Mouse (Mus musculus) MEL (cell line): ENCODE data around the gene Dock1. TPM values are rescaled to one million over a fixed set of nuclear protein-coding genes. Genes with fewer than 3 reads are reported as not detected.

ENCODE experiments used
- DNase-seq: peaks from one replicate; pipeline ENCODE4 v3.0.0; 2011; ENCODE audit warnings: low read depth, low spot score
- H3K27ac ChIP-seq: 2 replicates; pipeline ENCODE4 v1.5.1; 2012; ENCODE audit warnings: low read depth, mild to moderate bottlenecking, control low read depth, low read length, moderate library complexity; ENCODE audit not compliant: control insufficient read depth
- H3K27me3 ChIP-seq, 2 experiments: fragments of 150-350 bp in 1 of 2; sonication (generic) in 1 of 2; 2 replicates each; pipeline ENCODE4 v1.6.1; 2012; ENCODE audit warnings: low read length in 2 of 2, mild to moderate bottlenecking in 2 of 2, improper control_type of control experiment in 1 of 2, moderate library complexity in 1 of 2; ENCODE audit not compliant: insufficient read depth in 2 of 2, control insufficient read depth in 1 of 2
- H3K36me3 ChIP-seq, 2 experiments: 2 replicates each; pipeline ENCODE4 v1.6.1; 2012 to 2014; ENCODE audit warnings: low read length in 2 of 2, improper control_type of control experiment in 1 of 2, inconsistent platforms in 1 of 2, mild to moderate bottlenecking in 1 of 2; ENCODE audit not compliant: insufficient read depth in 2 of 2, control insufficient read depth in 1 of 2
- H3K4me1 ChIP-seq, 2 experiments: fragments of 150-350 bp in 1 of 2; sonication (generic) in 1 of 2; 2 replicates each; pipeline ENCODE4 v1.6.1; 2012; ENCODE audit warnings: low read length in 2 of 2, improper control_type of control experiment in 1 of 2, mild to moderate bottlenecking in 1 of 2; ENCODE audit not compliant: insufficient read depth in 2 of 2, control insufficient read depth in 1 of 2
- H3K4me3 ChIP-seq, 2 experiments: fragments of 150-350 bp in 1 of 2; sonication (generic) in 1 of 2; 2 replicates each; pipeline ENCODE4 v1.5.1; 2012; ENCODE audit warnings: low read depth in 2 of 2, low read length in 2 of 2, mild to moderate bottlenecking in 2 of 2, moderate library complexity in 2 of 2, control low read depth in 1 of 2, improper control_type of control experiment in 1 of 2; ENCODE audit not compliant: control insufficient read depth in 1 of 2, insufficient read depth in 1 of 2
- H3K79me2 ChIP-seq: 2 replicates; pipeline ENCODE4 v1.6.1; 2012; ENCODE audit warnings: mild to moderate bottlenecking, low read length, moderate library complexity; ENCODE audit not compliant: control insufficient read depth, poor library complexity, insufficient read depth
- H3K9ac ChIP-seq: 2 replicates; pipeline ENCODE4 v1.6.1; 2012; ENCODE audit warnings: low read depth, mild to moderate bottlenecking, control low read depth, low read length, moderate library complexity; ENCODE audit not compliant: control insufficient read depth, poor library complexity, severe bottlenecking
- H3K9me3 ChIP-seq: fragments of 150-350 bp; sonication (generic); replicated peaks from 2 replicates; pipeline ENCODE4 v1.6.1; 2012; ENCODE audit warnings: mild to moderate bottlenecking, low read length, improper control_type of control experiment, moderate library complexity; ENCODE audit not compliant: insufficient read depth
- BHLHE40 ChIP-seq: IDR thresholded peaks from 2 replicates; pipeline ENCODE4 v1.6.1; 2012; ENCODE audit warnings: low read depth, mild to moderate bottlenecking, inconsistent platforms, low read length, improper control_type of control experiment, borderline replicate concordance
- CHD2 ChIP-seq: IDR thresholded peaks from 2 replicates; pipeline ENCODE4 v1.6.1; 2011; ENCODE audit warnings: low read length, improper control_type of control experiment
- ETS1 ChIP-seq: IDR thresholded peaks from 2 replicates; pipeline ENCODE4 v1.6.1; 2012; ENCODE audit warnings: low read depth, mild to moderate bottlenecking, inconsistent platforms, low read length, improper control_type of control experiment, moderate library complexity
- GABPA ChIP-seq: IDR thresholded peaks from 2 replicates; pipeline ENCODE4 v1.6.1; 2012; ENCODE audit warnings: low read depth, mild to moderate bottlenecking, inconsistent platforms, low read length, improper control_type of control experiment, moderate library complexity
- GATA1 ChIP-seq: IDR thresholded peaks from 2 replicates; pipeline ENCODE4 v1.6.1; 2011; ENCODE audit warnings: low read depth, low read length, improper control_type of control experiment
- KAT2A ChIP-seq: conservative IDR thresholded peaks from 2 replicates; pipeline ENCODE4 v1.6.1; 2012; ENCODE audit warnings: low read depth, low read length, improper control_type of control experiment, inconsistent platforms
- MAX ChIP-seq: IDR thresholded peaks from 2 replicates; pipeline ENCODE4 v1.6.1; 2011; ENCODE audit warnings: low read length, improper control_type of control experiment
- MAZ ChIP-seq: IDR thresholded peaks from 2 replicates; pipeline ENCODE4 v1.6.1; 2012; ENCODE audit warnings: low read depth, mild to moderate bottlenecking, inconsistent platforms, low read length, improper control_type of control experiment
- MEF2A ChIP-seq: IDR thresholded peaks from 2 replicates; pipeline ENCODE4 v1.6.1; 2014; ENCODE audit warnings: low read depth, mild to moderate bottlenecking, inconsistent platforms, low read length, improper control_type of control experiment; ENCODE audit not compliant: poor library complexity, insufficient replicate concordance, severe bottlenecking; ENCODE audit errors: extremely low read depth
- MXI1 ChIP-seq: IDR thresholded peaks from 2 replicates; pipeline ENCODE4 v1.6.1; 2011; ENCODE audit warnings: mild to moderate bottlenecking, low read depth, low read length, improper control_type of control experiment
- MYC ChIP-seq: IDR thresholded peaks from 2 replicates; pipeline ENCODE4 v1.6.1; 2011; ENCODE audit warnings: low read depth, mild to moderate bottlenecking, low read length, improper control_type of control experiment, moderate library complexity
- NELFE ChIP-seq: IDR thresholded peaks from 2 replicates; pipeline ENCODE4 v1.6.1; 2011; ENCODE audit warnings: low read depth, low read length, improper control_type of control experiment
- NRF1 ChIP-seq: IDR thresholded peaks from 2 replicates; pipeline ENCODE4 v1.6.1; 2014; ENCODE audit warnings: low read depth, mild to moderate bottlenecking, inconsistent platforms, low read length, improper control_type of control experiment, moderate library complexity; ENCODE audit not compliant: poor library complexity, insufficient read depth, severe bottlenecking
- POLR2A ChIP-seq, 2 experiments: IDR thresholded peaks; 2 replicates each; pipeline ENCODE4 v1.6.1; 2011 to 2012; ENCODE audit warnings: low read length in 2 of 2, mild to moderate bottlenecking in 2 of 2, control low read depth in 1 of 2, improper control_type of control experiment in 1 of 2, low read depth in 1 of 2, moderate library complexity in 1 of 2; ENCODE audit not compliant: control insufficient read depth in 1 of 2, insufficient read depth in 1 of 2, poor library complexity in 1 of 2
- POLR2AphosphoS2 ChIP-seq: IDR thresholded peaks from 2 replicates; pipeline ENCODE4 v1.6.1; 2011; ENCODE audit warnings: low read length, improper control_type of control experiment
- RAD21 ChIP-seq: IDR thresholded peaks from 2 replicates; pipeline ENCODE4 v1.6.1; 2011; ENCODE audit warnings: mild to moderate bottlenecking, low read depth, low read length, improper control_type of control experiment
- SMC3 ChIP-seq: IDR thresholded peaks from 2 replicates; pipeline ENCODE4 v1.6.1; 2011; ENCODE audit warnings: low read depth, low read length, improper control_type of control experiment
- UBTF ChIP-seq: IDR thresholded peaks from 2 replicates; pipeline ENCODE4 v1.6.1; 2012; ENCODE audit warnings: low read depth, mild to moderate bottlenecking, inconsistent platforms, low read length, improper control_type of control experiment, moderate library complexity, borderline replicate concordance; ENCODE audit not compliant: insufficient read depth
- ZKSCAN1 ChIP-seq: IDR thresholded peaks from 2 replicates; pipeline ENCODE4 v1.6.1; 2012; ENCODE audit warnings: low read depth, mild to moderate bottlenecking, inconsistent platforms, low read length, improper control_type of control experiment, moderate library complexity
- ZMIZ1 ChIP-seq: IDR thresholded peaks from 2 replicates; pipeline ENCODE4 v1.6.1; 2012; ENCODE audit warnings: low read depth, mild to moderate bottlenecking, inconsistent platforms, low read length, improper control_type of control experiment, moderate library complexity
- ZNF384 ChIP-seq: IDR thresholded peaks from 2 replicates; pipeline ENCODE4 v1.6.1; 2012; ENCODE audit warnings: low read depth, mild to moderate bottlenecking, inconsistent platforms, low read length, improper control_type of control experiment
- polyA plus RNA-seq, 2 experiments: library from polyadenylated mRNA; stranded (reverse) in 1 of 2; unstranded in 1 of 2; fragments of >175 nt in 1 of 2; fragments of >200 nt in 1 of 2; gene quantifications; 2 replicates each; pipeline versions ENCODE4 v1.2.1 to v1.2.4; 2012; ENCODE audit warnings: low replicate concordance in 2 of 2, low read depth in 1 of 2; ENCODE audit not compliant: insufficient read length in 2 of 2, insufficient read depth in 1 of 2, missing spikeins in 1 of 2
- total RNA-seq: library from RNA; depleted of rRNA; stranded (reverse); fragments of 300-350 nt; gene quantifications from 2 replicates; pipeline ENCODE4 v1.2.3, GENCODE M21; 2012

Dock1 gene
- total and polyA plus RNA-seq, 3 experiments = not detected

- Histone ChIP-seq H3K9ac (no peak overlapping the region), H3K27ac (no peak overlapping the region), H3K27me3 (no peaks in the 10 kb centered on the region), H3K9me3 (no peaks in the 10 kb centered on the region), H3K79me2 (no peaks in the 10 kb centered on the region), H3K4me1 (no peaks in the 10 kb centered on the region)
- no peak for TF ChIP-seq POLR2AphosphoS2
- no peak for TF ChIP-seq KAT2A
- TF ChIP-seq ETS1 = no peak
- no peak for TF ChIP-seq ZMIZ1
- no peak for TF ChIP-seq CHD2
- TF ChIP-seq BHLHE40 = no peak
- TF ChIP-seq NRF1 = no peak
- TF ChIP-seq, all 39 proteins: peak for 0
- H3K4me3 ChIP-seq = no peak overlapping the region
- H3K36me3 ChIP-seq = no peaks in the 10 kb centered on the region
- no peak for DNase-seq
These were observed 439.9 kb downstream of the Dock1 start for GRCm38 (mm10) chr7:135110307-135110706.

DNA sequence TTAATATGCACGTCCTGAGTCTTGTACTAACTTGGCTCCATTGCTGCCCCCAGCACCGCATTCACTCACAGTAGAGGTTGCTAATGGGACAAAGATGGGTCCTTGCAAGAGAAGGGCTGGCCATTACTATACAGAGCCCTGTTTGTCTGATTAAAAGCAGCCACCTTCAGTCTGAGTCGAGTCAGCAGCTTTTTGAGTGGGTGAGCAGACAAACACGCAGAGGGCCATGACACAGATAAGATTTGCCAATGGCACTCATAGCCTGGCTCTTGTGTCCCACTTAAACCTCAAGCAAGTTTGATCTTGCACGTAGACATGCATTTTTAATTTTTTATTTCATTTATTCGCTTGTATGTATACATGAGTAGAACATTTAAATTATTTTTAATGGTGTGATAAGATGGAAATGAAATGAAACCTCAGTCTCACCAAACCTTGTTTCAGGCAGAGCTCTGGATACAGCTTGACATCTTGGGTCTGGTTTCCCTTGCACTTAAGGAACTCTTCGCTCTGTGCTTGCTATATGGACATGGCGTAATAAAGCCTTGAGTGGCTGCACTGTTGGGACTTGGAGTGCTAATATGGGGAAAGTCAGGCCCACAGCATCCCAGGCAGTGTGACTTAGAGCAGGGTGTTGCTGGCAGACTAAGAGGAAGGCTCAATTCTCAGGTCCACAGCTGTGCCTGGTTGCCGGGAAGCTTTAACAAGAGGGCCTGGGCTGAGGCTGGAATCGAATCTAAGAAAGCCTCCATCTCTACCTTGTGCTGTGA lies 455.0 kb downstream of the Dock1 start:
- no peaks in the 10 kb centered on the region for H3K9me3 ChIP-seq
- H3K4me3 ChIP-seq = no peak overlapping the region
- H3K27me3 ChIP-seq = no peaks in the 10 kb centered on the region
- H3K4me1 ChIP-seq = no peaks in the 10 kb centered on the region
- H3K9ac ChIP-seq = no peak overlapping the region
- H3K79me2 ChIP-seq = no peaks in the 10 kb centered on the region
- TF ChIP-seq RAD21 (no peak), GATA1 (no peak), BHLHE40 (no peak), MAZ (no peak), KAT2A (no peak), GABPA (no peak), NELFE (no peak), UBTF (no peak), NRF1 (no peak), MXI1 (no peak), SMC3 (no peak), MAX (no peak), ZKSCAN1 (no peak), ZNF384 (no peak), MEF2A (no peak), POLR2A (IDR thresholded peaks at IDR 0.05; ENCODE audit: control insufficient read depth in 1 of 2, insufficient read depth in 1 of 2, low read depth in 1 of 2, low read length in 2 of 2, poor library complexity in 1 of 2) (no peak), MYC (no peak)
- TF ChIP-seq, all 39 proteins: peak for 0
- no peak for DNase-seq
- Histone ChIP-seq H3K36me3 (no peaks in the 10 kb centered on the region), H3K27ac (no peak overlapping the region)
